Mouse (Mus musculus): ENCODE data around the gene Slc38a8.

GRCm38 (mm10) chr8:119439424-119439823, 62.1 kb downstream of the Slc38a8 start:
- no peak for TF ChIP-seq CTCF (IDR thresholded peaks at IDR 0.05; ENCODE audit: extremely low read depth, insufficient read depth, insufficient read length, insufficient replicate concordance)
- TF ChIP-seq POLR2A (IDR thresholded peaks at IDR 0.05; ENCODE audit: low read depth, low read length) = no peak
